Mouse (Mus musculus) bone marrow macrophage, adult 2 months (primary cell): ENCODE results near the gene Tldc1.

Experiments used
- CTCF ChIP-seq: IDR thresholded peaks from 2 replicates; pipeline ENCODE4 v1.5.1; 2012; ENCODE audit warnings: low read depth, mild to moderate bottlenecking, low read length, moderate library complexity
- POLR2A ChIP-seq: IDR thresholded peaks from 2 replicates; pipeline ENCODE4 v1.6.1; 2012; ENCODE audit warnings: mild to moderate bottlenecking, low read depth, low read length, borderline replicate concordance

GRCm38 (mm10) chr8:119823278-119823677 is 45.1 kb upstream of the Tldc1 start:
- no peak for TF ChIP-seq POLR2A
- no peak for TF ChIP-seq CTCF
